Mouse (Mus musculus): ENCODE measurements around the gene Gm10271. TPM values are rescaled to one million over a fixed set of nuclear protein-coding genes. Genes with fewer than 3 reads are reported as not detected.

Gm10271 gene
- polyA plus RNA-seq, 1 experiment from 2014 or later: not detected

- WGBS: 63% methylated on average over 4 of the region's 4 CpGs
- no peak overlapping the region for H3K27ac ChIP-seq (ENCODE audit: low read length)
- no peak overlapping the region for H3K4me3 ChIP-seq (ENCODE audit: low read length)
- H3K4me1 ChIP-seq (ENCODE audit: control insufficient read depth, insufficient read depth, low read length): peaks cover 5% of the 10 kb centered on the region; the same call in 1 of the 2 replicates
- no peak overlapping the region for H3K4me2 ChIP-seq (ENCODE audit: low read depth, low read length)
- no peaks in the 10 kb centered on the region for H3K9me3 ChIP-seq (replicated peaks; ENCODE audit: control insufficient read depth, low read length)
- no peaks in the 10 kb centered on the region for H3K27me3 ChIP-seq (ENCODE audit: control insufficient read depth, insufficient read depth, low read length)
- no peak overlapping the region for H3K9ac ChIP-seq (ENCODE audit: low read length)
- no peaks in the 10 kb centered on the region for H3K36me3 ChIP-seq (ENCODE audit: control insufficient read depth, insufficient read depth)
- no peak for ATAC-seq (replicated peaks; ENCODE audit: extremely low read depth, insufficient read depth, low FRiP score)
Measured at GRCm38 (mm10) chr10:116964571-116964970, 7.8 kb downstream of the Gm10271 start.

DNA sequence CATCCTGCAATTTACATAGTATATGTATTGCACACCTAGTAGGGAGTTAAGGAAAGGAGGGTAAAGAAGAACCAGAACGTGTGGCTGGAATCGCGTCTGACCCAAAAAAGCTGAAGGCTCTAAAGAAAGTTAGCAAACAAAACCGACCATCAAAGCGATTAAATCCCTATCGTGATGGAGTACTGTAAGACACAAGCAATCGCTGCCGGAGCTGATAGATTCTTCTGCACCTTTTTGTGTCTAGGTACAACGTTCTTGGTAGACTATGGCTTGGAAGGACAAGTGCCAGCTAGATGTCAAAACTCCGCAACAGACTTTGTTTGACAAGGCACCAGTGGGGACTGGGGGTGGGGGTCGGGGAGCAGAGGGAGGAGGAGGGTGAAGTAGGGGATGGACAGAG lies 8.3 kb downstream of the Gm10271 start:
- Histone ChIP-seq H3K4me3 (ENCODE audit: low read length) (no peak overlapping the region), H3K27me3 (ENCODE audit: control insufficient read depth, insufficient read depth, low read length) (no peaks in the 10 kb centered on the region), H3K4me1 (ENCODE audit: control insufficient read depth, insufficient read depth, low read length) (peaks cover 5% of the 10 kb centered on the region; the same call in 1 of the 2 replicates), H3K36me3 (ENCODE audit: control insufficient read depth, insufficient read depth) (no peaks in the 10 kb centered on the region), H3K9ac (ENCODE audit: low read length) (no peak overlapping the region), H3K9me3 (replicated peaks; ENCODE audit: control insufficient read depth, low read length) (no peaks in the 10 kb centered on the region), H3K4me2 (ENCODE audit: low read depth, low read length) (no peak overlapping the region), H3K27ac (ENCODE audit: low read length) (no peak overlapping the region)
- WGBS: 73% methylated on average over 11 of the region's 11 CpGs
- ATAC-seq (replicated peaks; ENCODE audit: extremely low read depth, insufficient read depth, low FRiP score): no peak

- no peak overlapping the region for H3K4me3 ChIP-seq (ENCODE audit: low read length)
- no peak overlapping the region for H3K27ac ChIP-seq (ENCODE audit: low read length)
- no peaks in the 10 kb centered on the region for H3K36me3 ChIP-seq (ENCODE audit: control insufficient read depth, insufficient read depth)
- H3K4me2 ChIP-seq (ENCODE audit: low read depth, low read length): no peak overlapping the region
- 49% methylated on average over 17 of the region's 17 CpGs for WGBS
- no peak for ATAC-seq (replicated peaks; ENCODE audit: extremely low read depth, insufficient read depth, low FRiP score)
- no peak overlapping the region for H3K9ac ChIP-seq (ENCODE audit: low read length)
- no peaks in the 10 kb centered on the region for H3K9me3 ChIP-seq (replicated peaks; ENCODE audit: control insufficient read depth, low read length)
- peaks cover 5% of the 10 kb centered on the region; the same call in 1 of the 2 replicates for H3K4me1 ChIP-seq (ENCODE audit: control insufficient read depth, insufficient read depth, low read length)
- H3K27me3 ChIP-seq (ENCODE audit: control insufficient read depth, insufficient read depth, low read length): no peaks in the 10 kb centered on the region
Measured at GRCm38 (mm10) chr10:116962803-116963202, 9.6 kb downstream of the Gm10271 start.

DNA sequence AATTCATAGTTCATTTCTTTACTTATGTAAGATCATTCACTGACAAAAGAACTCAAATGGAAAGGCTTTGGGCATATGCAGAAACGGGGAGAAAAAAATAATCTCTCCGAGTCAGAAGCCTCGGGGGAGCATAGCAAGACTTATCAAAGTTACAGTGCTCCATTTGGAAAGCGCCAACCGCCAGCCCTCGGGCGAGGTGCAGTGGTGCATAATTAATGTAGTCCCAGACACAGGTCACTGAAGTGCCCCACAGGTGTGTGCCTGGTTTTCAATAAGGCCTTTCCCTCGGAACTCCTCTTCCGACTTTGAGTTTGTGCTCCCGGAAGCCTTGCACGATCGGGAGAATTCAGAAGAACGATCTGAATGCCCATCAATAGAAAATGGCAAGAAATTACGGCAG lies 10.3 kb downstream of the Gm10271 start:
- no peak for ATAC-seq (replicated peaks; ENCODE audit: extremely low read depth, insufficient read depth, low FRiP score)
- no peak overlapping the region for H3K4me2 ChIP-seq (ENCODE audit: low read depth, low read length)
- H3K27me3 ChIP-seq (ENCODE audit: control insufficient read depth, insufficient read depth, low read length): no peaks in the 10 kb centered on the region
- H3K9me3 ChIP-seq (replicated peaks; ENCODE audit: control insufficient read depth, low read length): no peaks in the 10 kb centered on the region
- H3K36me3 ChIP-seq (ENCODE audit: control insufficient read depth, insufficient read depth): no peaks in the 10 kb centered on the region
- H3K4me1 ChIP-seq (ENCODE audit: control insufficient read depth, insufficient read depth, low read length): peaks cover 5% of the 10 kb centered on the region; the same call in 1 of the 2 replicates
- 76% methylated on average over 14 of the region's 14 CpGs for WGBS
- H3K27ac ChIP-seq (ENCODE audit: low read length): no peak overlapping the region
- H3K4me3 ChIP-seq (ENCODE audit: low read length): no peak overlapping the region
- no peak overlapping the region for H3K9ac ChIP-seq (ENCODE audit: low read length)

DNA sequence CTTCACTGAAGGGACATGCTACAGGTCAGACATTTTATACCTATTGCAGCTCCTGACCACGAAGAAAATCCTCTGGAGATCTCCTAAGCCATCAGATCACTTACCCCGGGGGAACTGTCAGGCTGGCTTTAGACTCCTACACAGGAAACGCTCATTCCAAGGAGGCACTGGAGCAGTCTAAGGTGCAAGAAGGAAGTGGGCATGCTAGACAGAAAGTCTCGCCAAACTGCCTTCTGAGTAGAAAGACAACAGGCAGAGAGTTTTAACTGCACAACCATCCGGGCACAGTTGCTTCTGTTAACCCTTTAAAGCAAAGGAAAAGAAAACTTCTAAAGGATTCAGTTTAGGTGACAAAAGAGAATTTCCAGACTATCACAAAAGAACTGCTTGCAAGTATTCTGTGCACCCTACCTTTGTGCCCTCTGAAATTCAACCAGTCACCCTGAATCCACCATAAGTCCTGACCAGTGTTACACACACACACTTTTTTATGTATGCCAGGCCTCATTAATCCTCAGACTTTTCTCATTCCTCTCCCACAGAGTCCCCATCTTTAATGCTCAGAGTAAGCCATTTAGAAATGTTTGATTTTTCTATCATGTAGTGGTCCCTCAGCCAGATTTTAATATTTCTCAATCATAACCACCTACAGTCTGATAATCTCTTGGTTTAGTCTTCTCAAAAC lies 14.4 kb downstream of the Gm10271 start:
- 44% methylated on average over 5 of the region's 5 CpGs for WGBS
- Histone ChIP-seq H3K4me3 (ENCODE audit: low read length) (no peak overlapping the region), H3K27me3 (ENCODE audit: control insufficient read depth, insufficient read depth, low read length) (no peaks in the 10 kb centered on the region), H3K27ac (ENCODE audit: low read length) (no peak overlapping the region), H3K36me3 (ENCODE audit: control insufficient read depth, insufficient read depth) (no peaks in the 10 kb centered on the region), H3K4me2 (ENCODE audit: low read depth, low read length) (no peak overlapping the region), H3K9ac (ENCODE audit: low read length) (no peak overlapping the region), H3K4me1 (ENCODE audit: control insufficient read depth, insufficient read depth, low read length) (no peaks in the 10 kb centered on the region), H3K9me3 (replicated peaks; ENCODE audit: control insufficient read depth, low read length) (no peaks in the 10 kb centered on the region)
- ATAC-seq (replicated peaks; ENCODE audit: extremely low read depth, insufficient read depth, low FRiP score): no peak

DNA sequence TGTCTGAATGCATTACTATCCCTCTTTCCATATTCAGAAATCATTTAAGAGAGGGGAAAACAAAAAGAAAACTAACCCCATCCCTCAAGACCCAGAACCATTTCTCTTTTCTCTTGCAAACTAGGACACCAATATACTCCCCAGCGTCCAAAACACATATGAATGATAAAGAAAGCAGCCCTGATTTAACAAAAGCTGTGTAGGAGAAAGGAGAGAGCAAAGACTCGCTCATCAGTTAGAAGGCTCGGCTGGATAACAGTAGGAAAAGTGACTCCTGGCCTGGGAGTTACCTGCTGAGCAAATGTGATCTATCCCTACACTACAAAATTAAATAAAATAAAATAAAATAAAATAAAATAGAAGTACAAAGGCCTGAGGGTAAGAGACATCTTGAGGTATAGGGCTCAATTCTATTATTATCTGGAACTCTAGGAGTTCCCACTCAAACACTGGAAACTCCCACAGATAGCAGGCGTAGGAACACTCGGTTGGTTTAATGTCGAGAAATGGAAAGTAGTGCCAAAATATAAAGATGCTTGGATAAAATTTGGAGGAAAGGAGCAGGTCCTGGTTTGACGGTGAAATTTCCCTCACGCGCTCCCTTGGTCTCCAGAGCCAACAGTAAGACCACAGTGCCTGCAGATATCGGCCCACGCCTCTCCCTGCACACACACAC lies 15.8 kb downstream of the Gm10271 start:
- Histone ChIP-seq H3K4me3 (ENCODE audit: low read length) (no peak overlapping the region), H3K27ac (ENCODE audit: low read length) (no peak overlapping the region), H3K4me2 (ENCODE audit: low read depth, low read length) (no peak overlapping the region), H3K9me3 (replicated peaks; ENCODE audit: control insufficient read depth, low read length) (0 out of 2 replicates have a peak, but pooled peaks cover 3% of the 10 kb centered on the region), H3K27me3 (ENCODE audit: control insufficient read depth, insufficient read depth, low read length) (no peaks in the 10 kb centered on the region), H3K4me1 (ENCODE audit: control insufficient read depth, insufficient read depth, low read length) (no peaks in the 10 kb centered on the region), H3K9ac (ENCODE audit: low read length) (no peak overlapping the region), H3K36me3 (ENCODE audit: control insufficient read depth, insufficient read depth) (no peaks in the 10 kb centered on the region)
- no peak for ATAC-seq (replicated peaks; ENCODE audit: extremely low read depth, insufficient read depth, low FRiP score)
- WGBS: 90% methylated on average over 11 of the region's 11 CpGs

DNA sequence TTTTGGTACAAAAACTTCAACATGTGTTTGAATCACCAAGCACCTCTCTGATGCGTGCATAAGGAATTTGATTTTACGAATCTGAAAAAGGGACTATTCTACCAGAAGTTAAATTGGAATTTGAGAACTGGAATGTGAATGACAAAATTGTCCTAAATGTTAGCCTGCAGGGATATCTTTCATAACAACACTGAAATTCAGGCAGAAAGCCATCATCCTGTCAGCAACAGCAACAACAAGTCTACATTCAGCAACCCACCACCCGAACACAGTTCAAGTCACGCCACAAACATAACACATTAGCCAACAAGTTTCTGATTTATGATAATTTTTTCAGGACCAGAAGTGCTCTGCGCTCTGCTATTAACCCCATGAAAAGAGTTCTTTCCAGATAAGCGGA lies 17.2 kb downstream of the Gm10271 start:
- no peaks in the 10 kb centered on the region for H3K36me3 ChIP-seq (ENCODE audit: control insufficient read depth, insufficient read depth)
- no peaks in the 10 kb centered on the region for H3K27me3 ChIP-seq (ENCODE audit: control insufficient read depth, insufficient read depth, low read length)
- peaks cover 4% of the 10 kb centered on the region; the same call in 1 of the 2 replicates for H3K4me1 ChIP-seq (ENCODE audit: control insufficient read depth, insufficient read depth, low read length)
- no peak overlapping the region for H3K4me3 ChIP-seq (ENCODE audit: low read length)
- 81% methylated on average over 6 of the region's 6 CpGs for WGBS
- no peak overlapping the region for H3K4me2 ChIP-seq (ENCODE audit: low read depth, low read length)
- H3K9me3 ChIP-seq (replicated peaks; ENCODE audit: control insufficient read depth, low read length): 0 out of 2 replicates have a peak, but pooled peaks cover 3% of the 10 kb centered on the region
- H3K27ac ChIP-seq (ENCODE audit: low read length): no peak overlapping the region
- no peak overlapping the region for H3K9ac ChIP-seq (ENCODE audit: low read length)
- no peak for ATAC-seq (replicated peaks; ENCODE audit: extremely low read depth, insufficient read depth, low FRiP score)

GRCm38 (mm10) chr10:116950886-116951285 lies 21.5 kb downstream of the Gm10271 start:
- no peak overlapping the region for H3K27ac ChIP-seq (ENCODE audit: low read length)
- peaks cover 13% of the 10 kb centered on the region for H3K4me1 ChIP-seq (ENCODE audit: control insufficient read depth, insufficient read depth, low read length)
- 21% methylated on average over 5 of the region's 5 CpGs for WGBS
- H3K4me3 ChIP-seq (ENCODE audit: low read length): peak overlapping the region; percentile 89
- no peaks in the 10 kb centered on the region for H3K27me3 ChIP-seq (ENCODE audit: control insufficient read depth, insufficient read depth, low read length)
- H3K36me3 ChIP-seq (ENCODE audit: control insufficient read depth, insufficient read depth): no peaks in the 10 kb centered on the region
- H3K4me2 ChIP-seq (ENCODE audit: low read depth, low read length): peak overlapping the region; percentile 60
- 0 out of 2 replicates have a peak, but pooled peaks cover 3% of the 10 kb centered on the region for H3K9me3 ChIP-seq (replicated peaks; ENCODE audit: control insufficient read depth, low read length)
- peak overlapping the region; percentile 29; the same call in 1 of the 2 replicates for H3K9ac ChIP-seq (ENCODE audit: low read length)
- ATAC-seq (replicated peaks; ENCODE audit: extremely low read depth, insufficient read depth, low FRiP score): no peak

Measured in heart, embryonic 16.5 days (tissue).